Mouse (Mus musculus) embryonic fibroblast, embryonic 13.5 days (primary cell): ENCODE results near the gene Stxbp6.

Experiments used
- CTCF ChIP-seq: IDR thresholded peaks from 2 replicates; pipeline ENCODE4 v1.5.1; 2011; ENCODE audit warnings: mild to moderate bottlenecking, control low read depth, low read length, moderate library complexity, borderline replicate concordance; ENCODE audit not compliant: insufficient read depth
- POLR2A ChIP-seq: IDR thresholded peaks from 2 replicates; pipeline ENCODE4 v1.6.1; 2011; ENCODE audit warnings: low read depth, mild to moderate bottlenecking, control low read depth, low read length, moderate library complexity

GRCm38 (mm10) chr12:45052860-45053259, 21.6 kb downstream of the Stxbp6 start:
- no peak for TF ChIP-seq POLR2A
- TF ChIP-seq CTCF, result no peak
